Mouse (Mus musculus) bone marrow macrophage, adult 2 months (primary cell): ENCODE measurements around the gene Itga9.

Source experiments
- CTCF ChIP-seq: IDR thresholded peaks from 2 replicates; pipeline ENCODE4 v1.5.1; 2012; ENCODE audit warnings: low read depth, mild to moderate bottlenecking, low read length, moderate library complexity
- POLR2A ChIP-seq: IDR thresholded peaks from 2 replicates; pipeline ENCODE4 v1.6.1; 2012; ENCODE audit warnings: mild to moderate bottlenecking, low read depth, low read length, borderline replicate concordance

DNA sequence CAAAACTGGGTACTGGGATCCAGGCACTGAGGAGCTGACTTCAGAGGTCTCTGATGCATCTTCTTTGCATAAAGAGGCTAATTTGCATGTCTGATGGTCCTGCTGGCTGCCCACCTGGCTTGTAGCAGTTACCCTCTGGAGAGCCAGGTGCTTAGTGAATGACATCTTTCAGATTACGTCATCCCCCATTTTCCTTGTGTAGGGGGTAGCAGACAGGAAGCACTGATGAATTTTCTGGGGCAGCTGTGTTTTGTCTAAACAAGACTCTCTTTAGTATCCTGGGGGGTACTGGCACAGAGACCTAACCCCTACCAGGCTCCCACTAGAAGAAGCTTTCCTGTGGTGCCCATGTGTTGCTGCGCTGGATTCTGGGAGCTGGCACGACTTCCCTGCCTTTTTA is 212.0 kb downstream of the Itga9 start:
- TF ChIP-seq CTCF: no peak
- TF ChIP-seq POLR2A: no peak
